Mouse (Mus musculus) gastrocnemius, adult 8-10 months (tissue): ENCODE measurements around the gene Txndc11. TPM values are rescaled to one million over a fixed set of nuclear protein-coding genes. Genes with fewer than 3 reads are reported as not detected.

Source experiments
- DNase-seq, 2 experiments: peaks; one replicate each; pipeline ENCODE4 v3.0.0; 2022; ENCODE audit warnings: low spot score in 2 of 2
- total RNA-seq, 4 experiments: library from RNA; stranded (reverse); gene quantifications; 2 replicates each; pipeline ENCODE4 v1.2.4; 2022

Gene Txndc11
- total RNA-seq, 4 experiments from 2014 or later: 4.6 to 8.5 (median 7.0) TPM

DNA sequence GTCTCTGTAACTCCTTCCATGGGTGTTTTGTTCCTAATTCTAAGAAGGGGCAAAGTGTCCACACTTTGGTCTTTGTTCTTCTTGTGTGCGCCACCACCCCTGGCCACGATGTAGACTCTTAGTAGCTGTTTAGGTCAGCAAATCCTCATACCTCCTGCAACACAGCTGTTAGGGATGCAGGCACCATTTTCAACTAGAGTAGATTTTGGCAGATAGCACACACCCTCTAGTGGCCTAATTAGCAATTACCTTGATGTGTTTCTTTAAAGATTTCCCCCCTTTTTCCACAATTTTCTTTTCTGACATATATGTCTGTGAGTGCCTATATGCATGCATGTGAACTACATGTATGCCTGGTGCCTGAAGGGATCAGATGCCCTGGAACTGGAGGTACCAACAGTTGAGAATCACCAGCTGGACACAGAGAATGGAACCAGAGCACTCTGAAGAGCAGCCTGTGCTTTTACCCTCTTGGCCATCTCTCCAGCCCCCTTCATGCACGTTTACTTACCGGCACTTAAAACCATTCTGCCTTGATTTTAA lies 25.2 kb downstream of the Txndc11 start:
- no peak for DNase-seq

DNA sequence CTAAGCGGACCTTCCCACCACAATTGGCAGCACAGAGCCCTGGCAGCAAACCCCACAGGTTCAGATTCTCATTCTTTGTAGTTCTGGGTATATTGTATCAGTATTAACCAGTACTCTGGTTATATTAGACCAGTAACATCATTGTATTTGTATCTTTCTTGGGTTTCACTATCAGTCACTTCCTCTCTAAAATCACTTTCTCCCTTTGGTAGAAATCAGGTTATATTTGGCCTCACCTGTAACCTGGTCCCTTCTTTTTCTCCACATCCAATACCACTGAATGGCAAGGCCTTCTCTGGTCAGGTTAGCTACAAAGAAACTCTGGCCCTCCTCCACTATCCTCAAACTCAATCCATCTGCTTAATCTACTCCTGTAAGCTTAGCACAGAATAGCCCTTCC lies 29.5 kb downstream of the Txndc11 start:
- DNase-seq: no peak

DNA sequence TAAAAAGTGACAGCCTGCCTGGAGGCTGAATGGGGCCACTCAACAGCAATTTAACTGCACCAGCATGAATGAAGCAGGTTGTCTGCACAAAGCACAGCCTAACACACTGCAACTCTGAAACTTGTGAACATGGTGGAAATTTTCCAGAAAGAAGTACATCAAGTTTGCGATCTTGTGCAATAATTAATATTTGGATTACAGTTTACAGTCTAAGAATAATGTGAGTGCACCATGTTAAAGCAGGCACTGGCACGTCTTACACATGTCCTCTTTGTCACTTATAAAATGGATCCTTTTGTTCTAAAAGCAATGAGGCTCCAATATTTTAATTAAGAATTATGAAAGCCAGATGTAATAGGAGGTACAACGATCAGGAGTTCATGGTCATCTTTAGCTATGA lies 37.1 kb downstream of the Txndc11 start:
- no peak for DNase-seq

- DNase-seq: no peak
These were observed 40.6 kb downstream of the Txndc11 start for GRCm38 (mm10) chr16:11093717-11094386.

GRCm38 (mm10) chr16:11092523-11092922 lies 41.9 kb downstream of the Txndc11 start:
- DNase-seq: no peak

DNA sequence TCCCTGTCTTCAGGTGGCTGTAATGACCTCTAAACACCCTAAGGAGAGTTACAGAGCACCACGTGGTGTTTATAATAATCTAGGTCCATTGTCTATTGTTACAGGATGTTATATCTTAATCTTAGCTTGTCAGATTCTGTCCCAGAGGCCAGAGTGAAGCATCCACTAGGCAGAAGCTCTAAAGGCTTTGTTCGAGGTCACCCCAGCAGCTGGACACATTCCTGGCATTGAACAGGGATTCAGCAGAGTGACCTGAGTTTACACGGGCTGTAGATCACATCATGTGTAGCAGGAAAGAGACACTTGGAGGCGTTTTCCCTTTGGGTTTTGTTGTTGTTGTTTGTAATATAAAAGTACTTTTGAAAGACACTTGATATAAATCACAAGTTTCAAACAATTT lies 42.4 kb downstream of the Txndc11 start:
- DNase-seq: no peak

DNA sequence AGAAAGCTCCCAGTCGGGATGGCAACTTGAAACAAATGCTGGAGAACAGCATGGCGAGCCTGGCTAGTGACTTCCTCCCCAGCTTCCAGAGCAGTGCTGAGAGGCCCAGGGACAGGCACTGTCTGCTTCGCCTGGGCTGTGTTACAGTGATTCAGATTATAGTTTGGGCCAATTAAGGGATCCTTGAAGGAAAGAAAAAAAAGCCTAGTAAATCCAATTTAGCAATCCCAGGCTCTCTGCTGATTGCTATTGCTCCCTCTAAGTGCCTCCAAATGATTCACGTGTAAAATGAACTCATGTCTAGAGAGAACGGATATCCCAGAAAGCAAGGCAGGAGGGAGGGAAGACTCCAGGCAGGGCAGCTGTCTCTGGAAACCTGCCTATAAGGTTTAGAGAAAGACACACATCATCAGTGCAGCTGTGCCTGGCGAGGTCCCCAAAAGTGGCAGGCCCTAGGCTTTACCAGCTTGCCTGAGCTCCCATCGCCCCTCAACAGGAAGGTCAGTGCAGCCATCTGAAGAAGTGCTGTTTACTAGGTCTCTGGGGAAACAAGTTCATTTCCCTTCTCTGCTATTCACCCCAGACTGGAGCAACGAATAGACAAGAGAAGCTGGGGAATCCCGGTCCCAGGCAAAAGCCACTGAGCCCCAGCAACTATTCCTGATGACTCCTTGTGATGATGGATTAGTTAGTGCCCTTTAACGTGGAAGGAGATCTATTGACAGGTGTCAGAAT lies 43.4 kb downstream of the Txndc11 start:
- DNase-seq: no peak

GRCm38 (mm10) chr16:11086856-11087588 lies 47.4 kb downstream of the Txndc11 start:
- DNase-seq: no peak

GRCm38 (mm10) chr16:11086299-11086698 lies 48.2 kb downstream of the Txndc11 start:
- no peak for DNase-seq

DNA sequence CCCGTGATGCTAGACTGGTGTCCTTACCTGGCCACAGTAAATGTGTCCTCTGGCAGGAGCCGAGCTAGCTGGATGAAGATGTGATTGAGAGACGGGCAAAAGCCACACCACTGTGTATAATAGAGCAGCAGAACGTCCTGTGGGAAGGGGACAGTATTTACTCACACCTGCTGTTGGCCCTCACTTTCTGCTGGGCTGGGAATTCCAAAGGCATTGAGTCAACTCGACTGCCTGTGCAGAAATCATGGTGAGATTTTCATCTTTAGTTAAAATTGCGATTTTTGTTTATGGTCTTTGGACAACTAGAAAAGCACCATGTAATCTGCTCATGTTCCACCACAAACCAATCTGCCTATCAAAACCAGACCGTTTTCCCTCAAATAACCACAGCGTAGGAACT lies 50.3 kb downstream of the Txndc11 start:
- DNase-seq: no peak

DNA sequence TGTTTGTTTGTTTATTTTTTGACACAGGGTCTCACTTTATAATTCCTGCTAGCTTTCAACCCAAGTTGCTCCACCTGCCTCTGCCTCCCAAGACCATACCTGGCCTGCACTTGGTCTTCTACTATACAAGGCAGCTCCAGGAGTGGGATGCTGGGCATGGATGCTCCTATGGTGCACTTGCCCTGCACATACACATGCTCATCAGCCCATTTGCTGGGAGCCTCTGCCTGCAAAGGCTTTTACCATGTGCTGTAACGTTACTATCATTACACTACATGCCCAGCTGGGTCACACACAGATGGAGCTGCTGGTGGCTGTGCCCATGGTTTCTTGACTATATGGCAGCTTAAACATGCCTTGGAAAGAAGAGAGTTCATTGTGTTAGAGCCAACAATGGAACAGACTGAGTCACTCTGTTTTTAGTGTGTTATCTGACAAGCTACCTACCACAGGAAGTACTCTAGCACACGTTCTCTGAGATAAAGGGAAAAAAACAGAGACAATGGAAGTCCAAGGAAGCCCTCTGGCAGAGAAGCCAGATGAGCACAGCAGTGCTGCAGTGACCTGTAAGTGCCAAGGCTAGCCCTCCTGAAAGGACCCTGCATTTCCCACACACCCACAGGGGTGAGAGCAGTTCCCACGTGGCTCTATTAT lies 56.1 kb downstream of the Txndc11 start:
- no peak for DNase-seq

- no peak for DNase-seq
These were observed 56.7 kb downstream of the Txndc11 start for GRCm38 (mm10) chr16:11077601-11078201.

GRCm38 (mm10) chr16:11073060-11073459 lies 61.4 kb downstream of the Txndc11 start:
- DNase-seq: no peak

- no peak for DNase-seq
These were observed 62.0 kb downstream of the Txndc11 start for GRCm38 (mm10) chr16:11072454-11072853.

DNA sequence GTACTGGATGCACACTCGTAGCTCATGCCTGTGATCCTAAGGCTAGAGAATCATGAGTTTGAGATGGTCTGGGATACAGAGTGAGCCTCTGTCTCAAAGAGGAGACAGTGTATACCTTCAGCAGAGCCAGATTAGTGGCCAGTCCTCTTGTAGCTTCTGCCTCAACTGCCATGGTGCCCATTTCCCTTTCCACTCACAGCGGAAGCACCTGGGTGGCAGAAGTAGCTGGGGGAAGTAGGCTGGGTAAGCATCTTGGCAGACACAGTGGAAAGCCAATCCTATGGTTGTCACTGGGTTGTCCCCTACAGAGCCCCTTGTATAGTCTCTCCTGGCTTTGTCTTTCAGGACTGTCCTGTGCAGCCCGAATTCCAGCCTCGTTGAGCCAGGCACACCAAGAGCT lies 62.6 kb downstream of the Txndc11 start:
- DNase-seq: no peak

GRCm38 (mm10) chr16:11071176-11071575 lies 63.3 kb downstream of the Txndc11 start:
- DNase-seq: peak; percentile 42 to 75

DNA sequence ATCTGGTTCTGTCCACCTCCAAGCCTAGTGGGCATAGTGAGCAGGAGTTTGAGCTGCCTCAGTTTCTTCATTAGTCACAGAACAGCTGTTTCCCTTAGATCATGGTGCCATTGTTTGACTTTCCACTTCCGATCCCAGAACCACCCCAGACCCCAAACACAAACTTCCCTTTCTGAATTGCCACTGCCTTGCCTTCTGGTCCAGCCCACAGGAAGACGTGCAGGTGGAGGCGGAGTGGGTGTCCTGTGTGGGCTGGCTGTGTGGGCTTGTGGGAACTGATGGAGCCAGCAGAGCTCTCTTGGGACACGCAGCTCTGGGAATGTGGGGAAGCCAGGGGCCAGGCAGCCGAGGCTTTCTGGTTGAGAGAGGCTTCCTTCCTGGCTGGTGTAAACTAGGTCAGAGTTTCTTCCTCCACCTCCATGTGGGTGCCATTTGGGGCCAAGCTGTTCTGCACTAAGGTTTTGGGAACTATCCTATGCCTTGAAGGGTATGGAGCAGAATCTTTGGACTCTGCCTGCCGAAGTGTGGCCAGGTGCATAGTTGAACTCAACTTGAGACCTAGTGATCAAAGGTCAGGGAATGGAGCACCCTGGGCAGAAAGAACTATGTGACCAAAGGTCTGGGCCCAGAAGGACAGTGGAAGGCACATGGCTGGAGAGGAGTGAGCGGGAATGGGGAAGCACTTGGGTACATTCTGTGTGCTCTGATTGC lies 64.6 kb downstream of the Txndc11 start:
- DNase-seq: no peak

DNA sequence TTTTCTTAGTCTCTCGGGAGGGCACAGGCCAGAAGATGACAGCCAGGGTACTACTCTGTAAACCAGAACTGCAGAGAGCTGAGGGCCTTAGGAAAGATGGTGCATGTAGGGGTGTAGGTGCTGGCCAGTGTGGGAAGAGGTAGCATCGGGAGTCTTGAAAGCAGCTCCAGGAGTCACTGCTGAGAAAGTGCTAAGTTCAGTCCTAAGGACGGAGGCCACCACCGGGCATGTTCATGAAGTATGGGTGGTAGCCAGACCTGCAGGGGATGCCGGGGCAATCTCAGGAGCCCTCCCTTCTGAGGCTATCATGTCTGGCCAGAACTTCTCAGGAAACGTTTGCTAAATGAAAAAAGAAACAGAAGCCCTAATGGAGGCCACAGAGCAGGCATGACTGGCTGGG lies 65.2 kb downstream of the Txndc11 start:
- no peak for DNase-seq

- no peak for DNase-seq
These were observed 65.8 kb downstream of the Txndc11 start for GRCm38 (mm10) chr16:11068666-11069065.

DNA sequence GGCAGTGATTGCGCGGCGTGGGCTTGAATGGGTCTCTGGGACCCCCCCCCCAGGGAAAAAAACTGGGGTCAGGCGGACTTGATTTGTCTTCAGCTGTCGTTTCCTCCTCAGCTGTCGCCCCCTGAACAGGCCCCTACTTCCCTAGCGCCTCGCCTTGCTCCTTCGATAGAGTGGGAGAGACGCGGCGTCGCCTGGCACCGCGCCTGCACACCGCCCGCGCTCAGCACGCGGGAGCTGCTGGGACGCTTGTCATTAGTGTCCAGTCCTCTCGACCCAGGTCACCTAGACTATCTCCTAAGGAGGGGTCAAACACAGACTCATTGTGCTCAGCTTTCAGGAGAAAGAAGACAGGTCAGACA lies 67.6 kb downstream of the Txndc11 start:
- DNase-seq: peak in 1 of 2 experiments; percentile 28
